Mouse (Mus musculus): ENCODE results near the gene Bzw2. TPM values are rescaled to one million over a fixed set of nuclear protein-coding genes. Genes with fewer than 3 reads are reported as not detected.
A peak's percentile ranks its signal among the peaks of the same experiment; 100 is the strongest.

Gene Bzw2
- polyA plus RNA-seq, 1 experiment from 2014 or later, result 34.1 TPM

- no peaks in the 10 kb centered on the region for H3K36me3 ChIP-seq (ENCODE audit: control insufficient read depth, insufficient read depth)
- WGBS (ENCODE audit: insufficient replicate concordance), result 47% methylated on average over 1 of the region's 1 CpGs
These were observed 7.4 kb upstream of the Bzw2 start for GRCm38 (mm10) chr12:36165299-36165698.

GRCm38 (mm10) chr12:36164126-36164791, 6.4 kb upstream of the Bzw2 start:
- no peak; the same call in 1 of the 2 replicates for ATAC-seq (ENCODE audit: low read depth)
- H3K4me2 ChIP-seq (ENCODE audit: low read depth, low read length), result no peak overlapping the region
- 28% methylated on average over 7 of the region's 7 CpGs for WGBS (ENCODE audit: insufficient replicate concordance)
- no peak overlapping the region for H3K27ac ChIP-seq (ENCODE audit: low read length)
- no peak overlapping the region for H3K9ac ChIP-seq (ENCODE audit: low read depth, low read length)
- H3K27me3 ChIP-seq (ENCODE audit: control insufficient read depth, insufficient read depth, low read depth, low read length), result no peaks in the 10 kb centered on the region
- no peaks in the 10 kb centered on the region; the same call in none of the 2 replicates for H3K4me1 ChIP-seq (ENCODE audit: control insufficient read depth, low read depth, low read length)
- no peaks in the 10 kb centered on the region for H3K36me3 ChIP-seq (ENCODE audit: control insufficient read depth, insufficient read depth)
- H3K9me3 ChIP-seq (replicated peaks; ENCODE audit: control insufficient read depth, low read length), result no peaks in the 10 kb centered on the region
- no peak overlapping the region for H3K4me3 ChIP-seq (ENCODE audit: low read depth, low read length)

More at GRCm38 (mm10) chr12:36165299-36165698, 7.4 kb upstream of the Bzw2 start:
- H3K4me1 ChIP-seq (ENCODE audit: control insufficient read depth, low read depth, low read length), result no peaks in the 10 kb centered on the region; the same call in none of the 2 replicates
- H3K27me3 ChIP-seq (ENCODE audit: control insufficient read depth, insufficient read depth, low read depth, low read length), result no peaks in the 10 kb centered on the region
- H3K4me3 ChIP-seq (ENCODE audit: low read depth, low read length), result no peak overlapping the region
- ATAC-seq (ENCODE audit: low read depth), result no peak
- H3K9ac ChIP-seq (ENCODE audit: low read depth, low read length), result no peak overlapping the region
- H3K4me2 ChIP-seq (ENCODE audit: low read depth, low read length), result no peak overlapping the region
- H3K9me3 ChIP-seq (replicated peaks; ENCODE audit: control insufficient read depth, low read length), result no peaks in the 10 kb centered on the region
- H3K27ac ChIP-seq (ENCODE audit: low read length), result no peak overlapping the region

GRCm38 (mm10) chr12:36157304-36157637, 609 bp downstream of the Bzw2 start:
- peak overlapping the region; percentile 68 for H3K9ac ChIP-seq (ENCODE audit: low read depth, low read length)
- peak; percentile 37 for ATAC-seq (ENCODE audit: low read depth)
- peaks cover 18% of the 10 kb centered on the region for H3K4me1 ChIP-seq (ENCODE audit: control insufficient read depth, low read depth, low read length)
- H3K4me2 ChIP-seq (ENCODE audit: low read depth, low read length), result peak overlapping the region; percentile 83
- H3K27me3 ChIP-seq (ENCODE audit: control insufficient read depth, insufficient read depth, low read depth, low read length), result no peaks in the 10 kb centered on the region
- H3K9me3 ChIP-seq (replicated peaks; ENCODE audit: control insufficient read depth, low read length), result no peaks in the 10 kb centered on the region
- no peaks in the 10 kb centered on the region for H3K36me3 ChIP-seq (ENCODE audit: control insufficient read depth, insufficient read depth)
- WGBS (ENCODE audit: insufficient replicate concordance), result under 1% methylated on average over 14 of the region's 14 CpGs
- peak overlapping the region; percentile 87 for H3K27ac ChIP-seq (ENCODE audit: low read length)
- peak overlapping the region; percentile 84 for H3K4me3 ChIP-seq (ENCODE audit: low read depth, low read length)

GRCm38 (mm10) chr12:36156637-36157303, 1.1 kb downstream of the Bzw2 start, which contains the start of gene Ankmy2:
Gene Ankmy2 (plus strand): TSS chr12:36157114.
- Histone ChIP-seq H3K4me2 (ENCODE audit: low read depth, low read length) (peak within 1 kb of the TSS; percentile 83), H3K27me3 (ENCODE audit: control insufficient read depth, insufficient read depth, low read depth, low read length) (no peaks in the 10 kb centered on the region), H3K4me3 (ENCODE audit: low read depth, low read length) (peak within 1 kb of the TSS; percentile 84), H3K9me3 (replicated peaks; ENCODE audit: control insufficient read depth, low read length) (no peaks in the 10 kb centered on the region), H3K4me1 (ENCODE audit: control insufficient read depth, low read depth, low read length) (peaks cover 18% of the 10 kb centered on the region), H3K36me3 (ENCODE audit: control insufficient read depth, insufficient read depth) (no peaks in the 10 kb centered on the region), H3K9ac (ENCODE audit: low read depth, low read length) (peak within 1 kb of the TSS; percentile 80), H3K27ac (ENCODE audit: low read length) (peak within 1 kb of the TSS; percentile 87)
- peak; percentile 95 for ATAC-seq (ENCODE audit: low read depth)
- whole genome bisulfite sequencing (ENCODE audit: insufficient replicate concordance), result under 1% methylated on average over 42 of the region's 42 CpGs

- ATAC-seq (ENCODE audit: low read depth), result peak; percentile 15
- peaks cover 18% of the 10 kb centered on the region for H3K4me1 ChIP-seq (ENCODE audit: control insufficient read depth, low read depth, low read length)
- H3K9ac ChIP-seq (ENCODE audit: low read depth, low read length), result peak overlapping the region; percentile 80
- no peaks in the 10 kb centered on the region for H3K27me3 ChIP-seq (ENCODE audit: control insufficient read depth, insufficient read depth, low read depth, low read length)
- H3K27ac ChIP-seq (ENCODE audit: low read length), result peak overlapping the region; percentile 55; the same call in 1 of the 2 replicates
- H3K9me3 ChIP-seq (replicated peaks; ENCODE audit: control insufficient read depth, low read length), result no peaks in the 10 kb centered on the region
- WGBS (ENCODE audit: insufficient replicate concordance), result under 1% methylated on average over 33 of the region's 33 CpGs
- H3K4me3 ChIP-seq (ENCODE audit: low read depth, low read length), result peak overlapping the region; percentile 84
- peak overlapping the region; percentile 83 for H3K4me2 ChIP-seq (ENCODE audit: low read depth, low read length)
- no peaks in the 10 kb centered on the region for H3K36me3 ChIP-seq (ENCODE audit: control insufficient read depth, insufficient read depth)
These were observed 1.7 kb downstream of the Bzw2 start for GRCm38 (mm10) chr12:36156101-36156636.

GRCm38 (mm10) chr12:36155141-36155641, 2.7 kb downstream of the Bzw2 start:
- Histone ChIP-seq H3K9me3 (replicated peaks; ENCODE audit: control insufficient read depth, low read length) (no peaks in the 10 kb centered on the region), H3K27me3 (ENCODE audit: control insufficient read depth, insufficient read depth, low read depth, low read length) (no peaks in the 10 kb centered on the region), H3K4me2 (ENCODE audit: low read depth, low read length) (peak overlapping the region; percentile 83), H3K36me3 (ENCODE audit: control insufficient read depth, insufficient read depth) (no peaks in the 10 kb centered on the region), H3K4me3 (ENCODE audit: low read depth, low read length) (peak overlapping the region; percentile 84), H3K27ac (ENCODE audit: low read length) (no peak overlapping the region), H3K9ac (ENCODE audit: low read depth, low read length) (no peak overlapping the region), H3K4me1 (ENCODE audit: control insufficient read depth, low read depth, low read length) (peaks cover 18% of the 10 kb centered on the region)
- no peak for ATAC-seq (ENCODE audit: low read depth)
- 12% methylated on average over 8 of the region's 8 CpGs for WGBS (ENCODE audit: insufficient replicate concordance)

- no peak for ATAC-seq (ENCODE audit: low read depth)
- 74% methylated on average over 2 of the region's 2 CpGs for WGBS (ENCODE audit: insufficient replicate concordance)
- H3K9ac ChIP-seq (ENCODE audit: low read depth, low read length), result no peak overlapping the region
- no peaks in the 10 kb centered on the region for H3K9me3 ChIP-seq (replicated peaks; ENCODE audit: control insufficient read depth, low read length)
- H3K4me1 ChIP-seq (ENCODE audit: control insufficient read depth, low read depth, low read length), result peaks cover 6% of the 10 kb centered on the region
- H3K27ac ChIP-seq (ENCODE audit: low read length), result no peak overlapping the region
- H3K36me3 ChIP-seq (ENCODE audit: control insufficient read depth, insufficient read depth), result no peaks in the 10 kb centered on the region
- no peak overlapping the region for H3K4me3 ChIP-seq (ENCODE audit: low read depth, low read length)
- H3K27me3 ChIP-seq (ENCODE audit: control insufficient read depth, insufficient read depth, low read depth, low read length), result no peaks in the 10 kb centered on the region
- H3K4me2 ChIP-seq (ENCODE audit: low read depth, low read length), result no peak overlapping the region
These were observed 7.1 kb downstream of the Bzw2 start for GRCm38 (mm10) chr12:36150737-36151136.

GRCm38 (mm10) chr12:36150265-36150664, 7.6 kb downstream of the Bzw2 start:
- no peaks in the 10 kb centered on the region for H3K9me3 ChIP-seq (replicated peaks; ENCODE audit: control insufficient read depth, low read length)
- no peaks in the 10 kb centered on the region for H3K27me3 ChIP-seq (ENCODE audit: control insufficient read depth, insufficient read depth, low read depth, low read length)
- no peak for ATAC-seq (ENCODE audit: low read depth)
- H3K4me1 ChIP-seq (ENCODE audit: control insufficient read depth, low read depth, low read length), result peaks cover 6% of the 10 kb centered on the region
- 77% methylated on average over 2 of the region's 2 CpGs for WGBS (ENCODE audit: insufficient replicate concordance)
- no peak overlapping the region for H3K27ac ChIP-seq (ENCODE audit: low read length)
- no peak overlapping the region for H3K4me2 ChIP-seq (ENCODE audit: low read depth, low read length)
- H3K36me3 ChIP-seq (ENCODE audit: control insufficient read depth, insufficient read depth), result no peaks in the 10 kb centered on the region
- H3K4me3 ChIP-seq (ENCODE audit: low read depth, low read length), result no peak overlapping the region
- H3K9ac ChIP-seq (ENCODE audit: low read depth, low read length), result no peak overlapping the region

Data from liver, embryonic 16.5 days (tissue).